Mouse (Mus musculus) CH12.LX (cell line): ENCODE results near the gene Klf3. TPM values are rescaled to one million over a fixed set of nuclear protein-coding genes. Genes with fewer than 3 reads are reported as not detected.

Experiments used
- DNase-seq: peaks from one replicate; pipeline ENCODE4 v3.0.0-alpha.2; 2013; ENCODE audit errors: extremely low read depth
- H3K27ac ChIP-seq: 2 replicates; pipeline ENCODE4 v1.5.1; 2012; ENCODE audit warnings: low read depth, mild to moderate bottlenecking, control low read depth, moderate library complexity; ENCODE audit not compliant: insufficient read depth
- H3K27me3 ChIP-seq: replicated peaks from 2 replicates; pipeline ENCODE3; 2012; ENCODE audit warnings: inconsistent platforms
- H3K36me3 ChIP-seq, 2 experiments: replicated peaks in 1 of 2; 2 replicates each; pipeline versions ENCODE3 to v1.6.1; 2012; ENCODE audit warnings: inconsistent platforms in 1 of 2, low read length in 1 of 2, mild to moderate bottlenecking in 1 of 2, mixed read lengths in 1 of 2, moderate library complexity in 1 of 2; ENCODE audit not compliant: control insufficient read depth in 1 of 2, insufficient read depth in 1 of 2
- H3K4me1 ChIP-seq, 2 experiments: 2 replicates each; pipeline ENCODE4 v1.6.1; 2012; ENCODE audit warnings: inconsistent platforms in 1 of 2, moderate library complexity in 1 of 2; ENCODE audit not compliant: insufficient read depth in 2 of 2, control insufficient read depth in 1 of 2
- H3K4me2 ChIP-seq: 2 replicates; pipeline ENCODE4 v1.6.1; 2012; ENCODE audit warnings: low read depth, mild to moderate bottlenecking, control low read depth; ENCODE audit not compliant: poor library complexity, insufficient read depth, severe bottlenecking
- H3K4me3 ChIP-seq, 3 experiments: fragments of 150-350 bp in 1 of 3; sonication (generic) in 1 of 3; replicated peaks in 1 of 3; 2 replicates each; pipeline versions ENCODE3 to v1.5.1; 2011 to 2012; ENCODE audit warnings: low read depth in 2 of 3, low read length in 2 of 3, mild to moderate bottlenecking in 2 of 3, moderate library complexity in 2 of 3, control low read depth in 1 of 3, improper control_type of control experiment in 1 of 3, inconsistent platforms in 1 of 3, mixed read lengths in 1 of 3; ENCODE audit not compliant: poor library complexity in 1 of 3
- H3K79me2 ChIP-seq: replicated peaks from 2 replicates; pipeline ENCODE4 v1.6.1; 2012; ENCODE audit warnings: mild to moderate bottlenecking, moderate library complexity; ENCODE audit not compliant: control insufficient read depth, poor library complexity, insufficient read depth, severe bottlenecking; ENCODE audit errors: extremely low read depth
- H3K9ac ChIP-seq: 2 replicates; pipeline ENCODE4 v1.6.1; 2012; ENCODE audit warnings: low read depth, mild to moderate bottlenecking, control low read depth, moderate library complexity; ENCODE audit not compliant: insufficient read depth
- H3K9me3 ChIP-seq: replicated peaks from 2 replicates; pipeline ENCODE3; 2012; ENCODE audit warnings: low read length, inconsistent platforms, mixed read lengths
- BHLHE40 ChIP-seq: IDR thresholded peaks from 2 replicates; pipeline ENCODE4 v1.6.1; 2011; ENCODE audit warnings: mild to moderate bottlenecking, low read depth, low read length, improper control_type of control experiment
- CTCF ChIP-seq, 2 experiments: IDR thresholded peaks in 1 of 2; conservative IDR thresholded peaks in 1 of 2; 2 replicates each; pipeline ENCODE4 v1.5.1; 2011 to 2012; ENCODE audit warnings: low read depth in 2 of 2, low read length in 2 of 2, improper control_type of control experiment in 1 of 2, inconsistent platforms in 1 of 2, mild to moderate bottlenecking in 1 of 2, moderate library complexity in 1 of 2
- ELF1 ChIP-seq: IDR thresholded peaks from 2 replicates; pipeline ENCODE4 v1.6.1; 2014; ENCODE audit warnings: low read depth, mild to moderate bottlenecking, inconsistent platforms, low read length, improper control_type of control experiment
- ETS1 ChIP-seq: conservative IDR thresholded peaks from 2 replicates; pipeline ENCODE4 v1.6.1; 2012; ENCODE audit warnings: low read depth, mild to moderate bottlenecking, inconsistent platforms, low read length, improper control_type of control experiment, moderate library complexity
- JUN ChIP-seq: IDR thresholded peaks from 2 replicates; pipeline ENCODE4 v1.6.1; 2011; ENCODE audit warnings: low read depth, mild to moderate bottlenecking, low read length, improper control_type of control experiment, moderate library complexity; ENCODE audit not compliant: insufficient read depth
- MXI1 ChIP-seq: IDR thresholded peaks from 2 replicates; pipeline ENCODE4 v1.6.1; 2011; ENCODE audit warnings: mild to moderate bottlenecking, low read depth, low read length, improper control_type of control experiment
- NELFE ChIP-seq: IDR thresholded peaks from 2 replicates; pipeline ENCODE4 v1.6.1; 2011; ENCODE audit warnings: low read depth, low read length, improper control_type of control experiment
- NRF1 ChIP-seq: IDR thresholded peaks from 2 replicates; pipeline ENCODE4 v1.6.1; 2014; ENCODE audit warnings: low read depth, mild to moderate bottlenecking, inconsistent platforms, low read length, improper control_type of control experiment, moderate library complexity
- POLR2A ChIP-seq: IDR thresholded peaks from 2 replicates; pipeline ENCODE4 v1.6.1; 2011; ENCODE audit warnings: low read depth, mild to moderate bottlenecking, improper control_type of control experiment, low read length
- RCOR1 ChIP-seq: conservative IDR thresholded peaks from 2 replicates; pipeline ENCODE4 v1.6.1; 2012; ENCODE audit warnings: low read depth, mild to moderate bottlenecking, inconsistent platforms, low read length, improper control_type of control experiment
- SIN3A ChIP-seq: IDR thresholded peaks from 2 replicates; pipeline ENCODE4 v1.6.1; 2012; ENCODE audit warnings: low read length, improper control_type of control experiment, inconsistent platforms
- UBTF ChIP-seq: IDR thresholded peaks from 2 replicates; pipeline ENCODE4 v1.6.1; 2012; ENCODE audit warnings: low read depth, mild to moderate bottlenecking, inconsistent platforms, low read length, improper control_type of control experiment, moderate library complexity
- USF2 ChIP-seq: conservative IDR thresholded peaks from 2 replicates; pipeline ENCODE4 v1.6.1; 2011; ENCODE audit warnings: low read depth, low read length, improper control_type of control experiment
- ZKSCAN1 ChIP-seq: IDR thresholded peaks from 2 replicates; pipeline ENCODE4 v1.6.1; 2012; ENCODE audit warnings: low read depth, inconsistent platforms, low read length, improper control_type of control experiment, borderline replicate concordance
- ZMIZ1 ChIP-seq: IDR thresholded peaks from 2 replicates; pipeline ENCODE4 v1.6.1; 2012; ENCODE audit warnings: low read depth, mild to moderate bottlenecking, inconsistent platforms, low read length, improper control_type of control experiment
- dilution Hi-C: fragments of 300-500 bp; cut with MboI; formaldehyde crosslinking; loops from 2 replicates; pipeline ENCODE4 v1.14.3; 2020; ENCODE audit warnings: low sequenced_read_pairs; ENCODE audit not compliant: extremely low pct_unique_long_range_greater_than_20kb, extremely low pct_ligation_motif_present
- in situ Hi-C: fragments of 300-500 bp; cut with MboI; formaldehyde crosslinking; loops from 3 replicates; pipeline ENCODE4 v1.14.3; 2019; ENCODE audit warnings: low sequenced_read_pairs, low pct_ligation_motif_present, low pct_unique_long_range_greater_than_20kb, mixed read lengths
- polyA plus RNA-seq: library from polyadenylated mRNA; unstranded; fragments of >175 nt; gene quantifications from 2 replicates; pipeline ENCODE4 v1.2.1, GENCODE M21; 2012; ENCODE audit warnings: low read depth; ENCODE audit not compliant: insufficient read length
- total RNA-seq, 2 experiments: library from RNA; depleted of rRNA; stranded (reverse); fragments of 300-350 nt in 1 of 2; fragments of >200 nt in 1 of 2; gene quantifications; 2 replicates each; pipeline ENCODE4 v1.2.3; 2012 to 2014

Gene Klf3
- total and polyA plus RNA-seq, 3 experiments, result 0.40 to 4.4 (median 0.64) TPM

- TF ChIP-seq BHLHE40 (no peak), ETS1 (no peak), POLR2A (no peak), UBTF (no peak), USF2 (no peak), CTCF (conservative IDR thresholded peaks at IDR 0.05 in 1 of 2, IDR thresholded peaks at IDR 0.05 in 1 of 2; ENCODE audit: low read depth in 2 of 2, low read length in 2 of 2) (no peak), RCOR1 (no peak), NELFE (no peak), SIN3A (no peak), ELF1 (no peak), ZKSCAN1 (no peak), JUN (no peak), NRF1 (no peak)
- in situ Hi-C loops, result loop anchor here (5.0 to 10.0 kb wide), 2 partner anchors 45 to 368 kb away; no protein-coding TSS in a partner anchor
- dilution Hi-C loops, result no loop called here
- H3K36me3 ChIP-seq, result no peaks in the 10 kb centered on the region
- no peaks in the 10 kb centered on the region for H3K27me3 ChIP-seq
- peaks cover 4% of the 10 kb centered on the region for H3K9me3 ChIP-seq
- H3K4me1 ChIP-seq, result peaks cover 0 to 7% of the 10 kb centered on the region in 2 experiments; a peak in 2 of 4 replicates
- H3K9ac ChIP-seq, result no peak overlapping the region
- no peaks in the 10 kb centered on the region for H3K79me2 ChIP-seq
- no peak overlapping the region for H3K4me2 ChIP-seq
- H3K27ac ChIP-seq, result no peak overlapping the region
- H3K4me3 ChIP-seq, result no peak overlapping the region
- DNase-seq, result no peak
Observed at GRCm38 (mm10) chr5:64867124-64867523, 63.9 kb downstream of the Klf3 start.

DNA sequence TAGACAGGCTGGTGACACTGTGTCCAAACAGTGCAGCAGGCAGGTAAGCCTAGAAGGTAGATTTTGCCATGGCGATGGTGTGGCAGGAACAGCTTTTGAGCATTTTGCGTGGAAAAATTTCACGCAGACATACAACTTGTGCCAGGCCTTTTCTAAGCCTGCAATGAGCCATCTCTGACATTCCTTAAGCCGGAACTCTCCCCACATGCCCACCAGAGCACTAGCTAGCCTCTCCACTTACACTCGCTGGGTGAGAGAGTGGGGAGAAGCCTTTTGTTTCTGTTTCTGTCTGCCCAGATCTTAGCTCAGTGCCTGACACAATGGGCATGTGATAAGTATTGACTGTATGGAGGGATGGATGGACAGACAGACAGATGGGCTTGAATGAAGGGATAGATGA lies 64.4 kb downstream of the Klf3 start:
- no peak for DNase-seq
- Histone ChIP-seq H3K27ac (no peak overlapping the region), H3K4me2 (no peak overlapping the region), H3K36me3 (no peaks in the 10 kb centered on the region), H3K79me2 (no peaks in the 10 kb centered on the region), H3K4me1 (peaks cover 0 to 7% of the 10 kb centered on the region in 2 experiments; a peak in 2 of 4 replicates), H3K9ac (no peak overlapping the region), H3K27me3 (no peaks in the 10 kb centered on the region), H3K9me3 (peaks cover 4% of the 10 kb centered on the region), H3K4me3 (no peak overlapping the region)
- TF ChIP-seq NELFE, result no peak
- TF ChIP-seq MXI1, result no peak
- TF ChIP-seq ZMIZ1, result no peak
- dilution Hi-C loops, result no loop called here
- in situ Hi-C loops, result loop anchor here (5.0 to 10.0 kb wide), 2 partner anchors 45 to 367 kb away; no protein-coding TSS in a partner anchor
